In the genomic region with DNA sequence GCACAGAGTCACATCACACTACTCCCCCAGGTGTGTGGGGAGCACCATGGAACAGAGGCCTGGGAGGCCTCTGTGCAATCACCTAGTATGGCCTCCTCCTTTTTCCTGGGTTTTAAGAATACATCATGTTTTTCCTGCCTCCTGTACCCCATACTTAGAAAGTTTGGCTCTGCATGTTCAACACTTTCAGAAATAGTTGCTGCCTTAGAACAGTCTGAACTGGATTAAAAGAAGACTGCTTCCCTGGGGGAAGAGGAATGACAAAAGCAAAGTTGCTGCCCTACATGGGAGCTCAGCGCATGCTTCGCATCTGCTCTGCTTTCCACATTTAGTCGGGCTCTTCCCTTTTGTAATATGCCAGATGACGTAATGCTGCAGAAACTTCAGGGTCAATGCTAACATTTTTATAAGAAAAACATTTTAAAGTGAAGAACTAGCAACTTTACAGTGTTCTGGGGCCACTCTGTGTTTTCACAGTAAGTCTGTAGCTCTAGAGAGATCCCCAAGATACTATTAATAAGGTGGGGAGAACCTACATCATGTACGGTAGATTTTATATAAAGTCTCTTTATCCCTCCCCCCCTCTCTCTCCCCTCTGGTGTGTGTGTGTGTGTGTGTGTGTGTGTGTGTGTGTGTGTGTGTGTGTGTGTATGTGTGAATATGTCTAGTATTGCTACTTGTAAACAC, we compare ENCODE assay signal across 17 mouse cellular contexts.
DNase-seq lines count a peak whose midpoint lies in the region; ATAC-seq and TF ChIP-seq lines count a peak whose summit lies in the region.
"Had no signal": no experiment of that assay in that cellular context is flagged by ENCODE, and none has a peak within 500 bp of the region (broad histone marks: within the 10 kb centered on the region; RNA-seq: fewer than 3 reads in every experiment).

No protein-coding gene starts in this region.

- no peak for TF ChIP-seq POLR2A in cerebellum, adult 2 months (IDR thresholded peaks at IDR 0.05; ENCODE audit: borderline replicate concordance, insufficient read depth, low read length)

- no peak overlapping the region for H3K4me2 ChIP-seq in embryonic facial prominence, embryonic 13.5 days
- no peak overlapping the region for H3K4me2 ChIP-seq in liver, postnatal 0 days (ENCODE audit: low read depth, low read length)
- H3K4me2 ChIP-seq: hindbrain, embryonic 13.5 days; intestine, embryonic 15.5 days; kidney, embryonic 15.5 days; liver, embryonic 12.5 days had no signal

- H3K9me3 ChIP-seq in embryonic facial prominence, embryonic 13.5 days = no peaks in the 10 kb centered on the region
- H3K9me3 ChIP-seq in embryonic facial prominence, embryonic 10.5 days = no peaks in the 10 kb centered on the region
- no peaks in the 10 kb centered on the region for H3K9me3 ChIP-seq in liver, postnatal 0 days (ENCODE audit: low read length)
- H3K9me3 ChIP-seq: hindbrain, embryonic 13.5 days; intestine, embryonic 15.5 days; kidney, embryonic 15.5 days; liver, embryonic 12.5 days; megakaryocyte, embryonic 14.5 days had no signal

- intact Hi-C loops in left cerebral cortex, postnatal 14 days (cut with DNase I) = loop anchor here (5.0 kb wide), 1 partner anchor 565 kb away; the partner anchor contains the start of gene Ptprd

- TF ChIP-seq CTCF in cerebellum, adult 2 months (IDR thresholded peaks at IDR 0.05; ENCODE audit: borderline replicate concordance, insufficient read depth, low read depth, low read length) = no peak
- no peak for TF ChIP-seq CTCF in liver, postnatal 0 days (IDR thresholded peaks at IDR 0.05; ENCODE audit: low read depth)

- no peak overlapping the region for H3K9ac ChIP-seq in embryonic facial prominence, embryonic 13.5 days
- H3K9ac ChIP-seq in liver, postnatal 0 days (replicated peaks) = no peak overlapping the region
- H3K9ac ChIP-seq: hindbrain, embryonic 13.5 days; intestine, embryonic 15.5 days; kidney, embryonic 15.5 days; liver, embryonic 12.5 days had no signal

- no peaks in the 10 kb centered on the region for H3K27me3 ChIP-seq in embryonic facial prominence, embryonic 13.5 days
- H3K27me3 ChIP-seq in embryonic facial prominence, embryonic 10.5 days (replicated peaks; ENCODE audit: low read depth, poor library complexity, severe bottlenecking) = no peaks in the 10 kb centered on the region
- no peaks in the 10 kb centered on the region for H3K27me3 ChIP-seq in cerebellum, adult 2 months (ENCODE audit: control insufficient read depth, insufficient read depth, low read length)
- H3K27me3 ChIP-seq in liver, postnatal 0 days (ENCODE audit: insufficient read depth, low read length) = no peaks in the 10 kb centered on the region
- H3K27me3 ChIP-seq: hindbrain, embryonic 13.5 days; intestine, embryonic 15.5 days; kidney, embryonic 15.5 days; liver, embryonic 12.5 days; megakaryocyte, embryonic 14.5 days had no signal

- no peak for ATAC-seq in embryonic facial prominence, embryonic 13.5 days (ENCODE audit: insufficient number of reproducible peaks, insufficient read depth, low FRiP score, low TSS enrichment, low read depth)
- ATAC-seq in liver, postnatal 0 days = no peak
- ATAC-seq: forebrain, embryonic 14.5 days; intestine, embryonic 15.5 days; liver, embryonic 12.5 days had no signal

- H3K4me3 ChIP-seq in embryonic facial prominence, embryonic 13.5 days = no peak overlapping the region
- H3K4me3 ChIP-seq in embryonic facial prominence, embryonic 10.5 days = no peak overlapping the region
- no peak overlapping the region for H3K4me3 ChIP-seq in cerebellum, adult 2 months (replicated peaks; ENCODE audit: insufficient read depth, low read depth, low read length)
- H3K4me3 ChIP-seq in liver, postnatal 0 days (ENCODE audit: low read depth, low read length) = no peak overlapping the region
- H3K4me3 ChIP-seq: hindbrain, embryonic 13.5 days; intestine, embryonic 15.5 days; kidney, embryonic 15.5 days; liver, embryonic 12.5 days; megakaryocyte, embryonic 14.5 days had no signal

- no peak for DNase-seq in embryonic facial prominence, embryonic 10.5 days (ENCODE audit: low spot score)
- peak; percentile 55 to 56 for DNase-seq in right cerebral cortex, adult 2 months (ENCODE audit: low spot score in 2 of 2)
- DNase-seq in right cerebral cortex, postnatal 4 days = no peak
- DNase-seq in left cerebral cortex, postnatal 14 days (ENCODE audit: low spot score in 2 of 2) = peak; percentile 61 to 86
- DNase-seq in cerebellum, adult 2 months = no peak
- no peak for DNase-seq in liver, postnatal 0 days
- DNase-seq in spleen, postnatal 14 days (ENCODE audit: low spot score in 2 of 2) = no peak
- DNase-seq: B cell, adult 2 months; cerebellum, adult 11-12 months; gastrocnemius, postnatal 10 days had no signal

- H3K36me3 ChIP-seq in embryonic facial prominence, embryonic 13.5 days = no peaks in the 10 kb centered on the region
- H3K36me3 ChIP-seq in embryonic facial prominence, embryonic 10.5 days (replicated peaks) = no peaks in the 10 kb centered on the region
- H3K36me3 ChIP-seq in liver, postnatal 0 days (replicated peaks; ENCODE audit: insufficient read depth, low read length) = no peaks in the 10 kb centered on the region
- H3K36me3 ChIP-seq: hindbrain, embryonic 13.5 days; intestine, embryonic 15.5 days; kidney, embryonic 15.5 days; liver, embryonic 12.5 days had no signal

- no peak for TF ChIP-seq EP300 in liver, postnatal 0 days (IDR thresholded peaks at IDR 0.05; ENCODE audit: low read depth)

- H3K27ac ChIP-seq in embryonic facial prominence, embryonic 13.5 days = peak overlapping the region; percentile 4; the same call in 1 of the 2 replicates
- no peak overlapping the region for H3K27ac ChIP-seq in embryonic facial prominence, embryonic 10.5 days (replicated peaks)
- H3K27ac ChIP-seq in cerebellum, adult 2 months (ENCODE audit: insufficient read depth, low read length) = no peak overlapping the region
- H3K27ac ChIP-seq in liver, postnatal 0 days (ENCODE audit: low read depth) = no peak overlapping the region
- H3K27ac ChIP-seq: hindbrain, embryonic 13.5 days; intestine, embryonic 15.5 days; kidney, embryonic 15.5 days; liver, embryonic 12.5 days had no signal

- H3K4me1 ChIP-seq in embryonic facial prominence, embryonic 13.5 days = no peaks in the 10 kb centered on the region
- H3K4me1 ChIP-seq in embryonic facial prominence, embryonic 10.5 days = no peaks in the 10 kb centered on the region
- H3K4me1 ChIP-seq in cerebellum, adult 2 months (ENCODE audit: control insufficient read depth, insufficient read depth, low read length) = no peaks in the 10 kb centered on the region
- H3K4me1 ChIP-seq in liver, postnatal 0 days (ENCODE audit: insufficient read depth) = no peaks in the 10 kb centered on the region
- H3K4me1 ChIP-seq: hindbrain, embryonic 13.5 days; intestine, embryonic 15.5 days; kidney, embryonic 15.5 days; liver, embryonic 12.5 days; megakaryocyte, embryonic 14.5 days had no signal

- WGBS in embryonic facial prominence, embryonic 13.5 days = 56% methylated on average over 5 of the region's 5 CpGs
- WGBS in embryonic facial prominence, embryonic 10.5 days = 88% methylated on average over 5 of the region's 5 CpGs
- 69% methylated on average over 5 of the region's 5 CpGs for WGBS in cerebellum, adult 2 months
- 82% methylated on average over 5 of the region's 5 CpGs for WGBS in liver, postnatal 0 days (ENCODE audit: insufficient replicate concordance)

Comparison
In these comparisons a context has a peak if more than half of its experiments do, and no peak if none do; other contexts are left out.
1. DNase-seq: peak in right cerebral cortex, adult 2 months (2 of 2) and left cerebral cortex, postnatal 14 days (2 of 2); none in embryonic facial prominence, embryonic 10.5 days (single experiment), right cerebral cortex, postnatal 4 days (single experiment), cerebellum, adult 2 months (0 of 2), liver, postnatal 0 days (single experiment) and spleen, postnatal 14 days (0 of 2).